Mouse (Mus musculus): Measurements from ENCODE around the gene 9130023H24Rik.

9130023H24Rik gene

DNA sequence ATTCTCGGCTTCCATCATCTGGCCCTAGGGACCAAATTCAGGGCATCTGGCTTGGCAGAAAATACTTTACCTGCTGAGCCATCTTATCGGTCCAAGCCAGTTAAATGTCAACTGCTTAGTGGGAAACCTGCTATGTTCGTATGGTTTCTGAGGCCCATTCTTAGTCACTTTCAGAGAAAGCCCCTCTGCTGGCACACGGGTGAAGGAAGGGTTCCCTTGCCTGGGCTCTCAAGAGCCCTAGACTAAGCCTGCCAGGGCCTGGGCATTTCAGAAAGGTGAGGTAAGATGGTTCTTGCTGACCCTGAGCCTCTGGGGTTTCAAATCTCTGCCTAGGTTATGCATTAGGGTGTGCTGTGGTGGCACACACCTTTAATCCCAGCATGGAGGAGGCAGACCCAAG, 7.7 kb upstream of the 9130023H24Rik start:
- no peak for DNase-seq

DNA sequence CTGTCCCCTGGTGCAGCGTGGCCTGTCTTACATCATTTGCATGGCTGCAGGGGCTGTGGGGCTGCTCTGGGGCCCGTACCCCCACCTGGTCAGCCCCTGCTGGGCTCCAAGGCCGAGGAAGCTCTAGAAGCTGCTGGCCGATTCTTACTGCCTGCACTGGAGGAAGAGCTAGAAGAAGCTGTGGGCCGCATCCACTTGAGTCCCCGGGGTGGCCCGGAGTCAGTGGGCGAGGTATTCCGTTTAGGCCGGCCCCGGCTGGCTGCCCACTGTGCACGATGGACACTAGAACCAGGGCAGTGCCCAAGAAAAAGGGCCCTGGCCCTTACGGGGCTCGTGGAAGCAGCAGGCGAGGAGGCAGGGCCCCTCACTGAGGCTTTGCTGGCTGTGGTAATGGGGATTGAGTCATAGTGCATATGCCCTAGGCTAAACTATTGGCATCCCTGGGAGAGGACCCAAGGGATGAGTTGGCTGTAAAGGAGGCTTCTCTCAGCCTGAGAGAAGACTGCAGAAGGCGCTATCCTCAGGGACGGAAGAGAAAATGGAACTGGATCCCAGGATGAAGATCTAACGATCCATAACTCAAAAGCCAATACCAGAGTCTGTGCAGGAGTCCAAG, 6.7 kb upstream of the 9130023H24Rik start:
- no peak for DNase-seq

DNA sequence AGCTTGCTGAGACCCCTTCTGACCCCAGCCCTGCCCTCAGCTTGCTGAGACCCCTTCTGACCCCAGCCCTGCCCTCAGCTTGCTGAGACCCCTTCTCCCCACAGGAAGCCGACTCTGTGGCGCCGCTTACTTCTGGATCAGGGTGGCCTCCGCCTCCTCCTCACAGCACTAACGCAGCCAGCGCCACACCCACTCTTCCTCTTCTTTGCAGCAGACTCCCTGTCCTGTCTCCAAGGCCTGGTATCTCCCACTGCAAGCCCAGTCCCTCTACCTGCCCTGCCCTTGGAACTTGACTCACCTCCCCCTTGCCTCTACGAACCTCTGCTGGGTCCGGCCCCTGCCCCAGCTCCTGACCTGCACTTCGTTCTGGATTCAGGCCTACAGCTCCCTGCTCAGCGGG, 6.1 kb upstream of the 9130023H24Rik start:
- no peak for DNase-seq

DNA sequence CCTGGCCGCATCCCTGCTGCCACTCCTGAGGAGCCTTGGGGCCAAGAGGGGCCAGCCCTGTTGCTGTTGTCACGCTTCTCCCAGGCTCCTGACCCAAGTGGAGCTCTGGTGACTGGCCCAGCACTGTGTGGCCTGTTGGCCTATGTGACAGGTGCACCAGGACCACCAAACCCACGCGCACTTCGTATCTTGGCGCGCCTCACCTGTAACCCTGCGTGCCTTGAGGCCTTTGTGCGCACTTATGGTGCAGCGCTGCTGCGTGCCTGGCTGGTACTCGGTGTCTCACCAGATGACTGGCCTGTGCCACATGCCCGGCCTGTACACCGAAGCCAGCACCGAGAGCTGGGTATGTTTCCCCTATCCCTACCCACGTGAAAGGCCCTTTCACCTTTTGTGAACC, 4.5 kb upstream of the 9130023H24Rik start:
- DNase-seq, result no peak

DNA sequence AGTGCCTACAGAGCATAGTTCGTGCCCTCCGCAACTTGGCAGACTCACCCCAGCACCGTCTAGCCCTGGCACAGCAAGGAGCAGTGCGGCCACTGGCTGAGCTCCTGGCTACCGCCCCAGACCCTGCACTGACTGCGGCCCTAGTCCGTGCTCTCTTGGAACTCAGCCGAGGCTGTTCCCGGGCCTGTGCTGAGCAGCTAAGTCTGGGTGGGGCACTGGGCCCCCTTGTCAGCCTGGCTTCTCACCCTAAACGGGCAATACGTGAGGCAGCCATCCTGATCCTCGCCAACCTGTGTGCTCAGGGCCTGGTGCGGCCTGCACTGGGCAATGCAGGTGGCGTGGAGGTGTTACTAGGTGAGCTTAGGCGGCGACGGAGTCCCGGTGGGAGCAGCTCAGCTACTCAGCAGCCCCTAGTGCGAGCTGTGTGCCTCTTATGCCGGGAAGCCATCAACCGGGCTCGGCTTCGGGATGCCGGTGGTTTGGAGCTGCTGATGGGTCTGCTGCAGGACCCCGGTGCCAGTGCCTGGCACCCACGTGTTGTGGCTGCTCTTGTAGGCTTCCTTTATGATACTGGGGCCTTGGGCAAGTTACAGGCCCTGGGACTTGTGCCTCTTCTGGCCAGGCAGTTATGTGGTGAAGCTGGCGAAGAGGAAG, 2.4 kb upstream of the 9130023H24Rik start:
- DNase-seq, result no peak

DNA sequence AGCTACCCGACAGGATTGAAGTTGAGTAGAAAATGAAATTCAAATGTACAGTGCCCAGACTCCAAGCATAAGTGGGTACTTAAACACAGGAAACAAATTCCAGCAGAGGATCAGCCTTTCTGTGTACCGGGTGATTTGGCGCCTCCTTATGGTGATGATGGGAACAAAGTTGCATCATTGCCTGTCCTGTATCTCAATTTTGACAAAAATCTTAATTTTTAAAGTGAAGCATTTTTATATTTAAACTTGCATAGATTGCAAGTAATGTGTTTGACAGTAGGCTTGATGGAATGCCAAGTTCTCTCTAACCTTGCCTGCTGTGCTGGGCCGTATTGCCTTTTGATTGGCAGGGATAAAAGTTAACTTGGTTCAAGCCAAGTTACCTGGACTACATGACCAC, 1.2 kb upstream of the 9130023H24Rik start:
- no peak for DNase-seq

DNA sequence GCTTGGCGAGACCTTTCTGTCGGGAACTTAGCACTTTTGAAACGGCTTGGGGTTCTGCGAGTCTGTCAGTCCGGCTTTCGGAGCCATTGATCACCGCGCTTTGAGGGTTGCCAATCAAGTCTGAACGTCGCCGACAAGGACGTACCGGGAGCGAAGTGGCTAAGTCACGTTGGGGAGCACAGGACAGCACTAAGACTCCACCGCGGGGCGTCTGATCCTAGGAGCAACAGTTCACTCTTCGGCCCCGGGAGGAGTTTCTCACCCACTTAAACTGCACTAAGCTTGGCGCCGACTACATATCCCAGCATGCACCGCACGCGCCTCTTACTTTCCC, 271 bp downstream of the 9130023H24Rik start:
- DNase-seq, result no peak

DNA sequence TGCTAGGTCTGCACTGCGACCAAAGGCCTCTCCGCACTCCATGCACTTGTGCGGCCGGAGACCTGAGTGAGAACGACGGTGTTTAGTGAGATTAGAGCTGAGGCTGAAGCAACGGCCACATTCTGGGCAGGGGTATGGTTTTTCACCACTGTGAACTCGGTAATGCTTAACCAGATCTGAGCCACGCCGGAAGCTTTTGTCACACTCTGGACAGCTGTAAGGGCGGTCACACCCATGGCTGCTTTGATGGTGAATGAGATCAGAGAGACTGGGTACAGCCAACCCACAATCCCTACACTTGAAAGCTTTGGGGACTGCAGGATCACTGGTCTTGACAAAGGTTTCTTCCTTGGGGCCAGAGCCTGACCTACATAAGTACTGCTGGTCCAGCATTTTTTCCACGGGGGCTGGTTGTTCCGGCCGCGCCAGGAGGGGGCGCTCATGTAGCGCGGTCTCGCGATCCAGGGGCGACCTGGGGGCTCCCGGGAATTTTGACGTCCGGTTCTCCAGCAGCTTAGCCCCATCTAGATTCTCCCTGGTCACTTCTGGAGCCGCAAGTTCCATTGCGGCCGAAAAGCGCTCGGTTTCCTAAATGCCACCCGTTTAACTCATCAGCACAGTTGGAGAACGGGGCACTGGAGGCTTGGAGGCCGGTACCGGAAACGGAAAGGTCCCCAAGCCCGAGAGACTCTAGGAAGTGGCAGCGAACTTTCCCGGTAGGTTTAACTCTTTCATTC, 807 bp downstream of the 9130023H24Rik start, which contains the start of gene Armc5:
Gene Armc5, plus strand, starts transcription at position 487 of the 737 bp plus-strand sequence.
- DNase-seq, result peak; percentile 82

DNA sequence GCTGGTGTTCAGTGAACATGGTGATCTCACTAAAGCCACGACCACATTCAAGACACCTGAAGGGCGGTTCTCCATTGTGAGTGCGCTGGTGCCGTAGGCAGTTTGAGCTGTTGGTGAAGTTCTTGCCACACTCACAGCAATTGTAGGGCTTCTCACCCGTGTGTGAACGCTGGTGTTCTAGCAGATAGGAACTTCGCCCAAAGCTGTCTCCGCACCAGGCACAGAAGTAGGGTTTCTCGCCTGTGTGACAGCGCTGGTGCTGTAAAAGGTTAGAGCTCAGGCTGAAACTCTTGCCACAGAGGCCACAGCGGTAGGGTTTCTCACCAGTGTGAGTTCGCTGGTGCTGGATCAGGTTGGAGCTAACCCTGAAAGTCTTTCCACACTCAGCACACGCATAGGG, 1.4 kb downstream of the 9130023H24Rik start:
- no peak for DNase-seq

DNA sequence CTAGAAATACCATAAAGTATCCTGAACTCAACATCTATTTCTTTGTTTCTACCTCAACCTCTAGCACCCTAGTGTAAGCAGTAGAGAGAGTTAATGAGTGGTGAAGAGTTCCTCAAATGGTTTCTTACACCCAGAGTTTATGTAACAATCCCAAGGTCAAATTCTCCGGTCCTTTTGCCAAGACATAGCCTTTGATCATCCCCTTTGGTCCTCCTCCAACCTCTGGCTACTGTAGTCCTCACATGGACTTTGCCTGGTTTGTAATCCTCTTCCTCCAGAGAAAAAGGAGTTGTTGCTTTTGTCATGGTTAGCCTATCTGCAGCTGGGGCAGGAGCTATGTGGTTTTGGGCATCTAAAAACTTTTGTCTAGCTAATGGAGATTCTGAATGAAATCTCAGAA, 2.4 kb downstream of the 9130023H24Rik start:
- no peak for DNase-seq

DNA sequence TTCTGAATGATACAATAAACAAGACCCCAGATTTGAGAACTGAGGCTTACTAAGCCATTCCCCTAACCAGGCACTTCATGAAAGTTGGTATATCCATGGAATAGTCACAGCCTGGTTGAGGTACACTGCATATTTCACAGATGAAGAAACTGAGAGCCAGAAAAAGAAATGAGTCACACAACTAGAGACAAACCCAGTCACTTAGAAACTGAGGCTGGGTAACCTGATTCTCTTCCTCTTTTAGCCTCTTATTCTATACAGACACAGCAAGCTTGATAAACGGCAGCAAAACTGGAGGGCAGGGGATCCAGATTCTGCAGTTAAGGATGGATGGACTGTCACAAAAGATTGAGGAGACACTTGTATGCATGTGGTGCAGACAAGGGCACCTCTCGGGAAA, 3.0 kb downstream of the 9130023H24Rik start:
- no peak for DNase-seq

DNA sequence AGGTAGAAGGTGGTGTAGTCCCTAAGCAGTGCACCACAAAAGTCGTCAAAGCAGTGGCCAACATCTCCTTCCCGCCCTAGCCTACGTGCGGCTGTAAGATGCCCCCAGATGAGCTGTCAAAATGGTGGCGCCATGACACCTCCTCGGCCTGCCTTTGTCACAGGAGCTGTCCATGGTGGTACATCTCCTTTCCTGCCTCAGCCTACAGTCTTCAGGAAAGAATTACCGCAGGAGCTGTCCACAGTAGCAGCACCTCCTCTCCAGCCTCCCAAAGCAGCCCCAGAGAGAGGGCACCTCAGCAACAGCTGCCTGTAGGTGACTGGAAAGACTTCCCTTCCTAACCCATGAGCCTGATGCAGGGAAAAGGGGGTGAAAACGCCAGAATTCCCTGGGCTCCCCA, 6.1 kb downstream of the 9130023H24Rik start:
- DNase-seq, result no peak

DNA sequence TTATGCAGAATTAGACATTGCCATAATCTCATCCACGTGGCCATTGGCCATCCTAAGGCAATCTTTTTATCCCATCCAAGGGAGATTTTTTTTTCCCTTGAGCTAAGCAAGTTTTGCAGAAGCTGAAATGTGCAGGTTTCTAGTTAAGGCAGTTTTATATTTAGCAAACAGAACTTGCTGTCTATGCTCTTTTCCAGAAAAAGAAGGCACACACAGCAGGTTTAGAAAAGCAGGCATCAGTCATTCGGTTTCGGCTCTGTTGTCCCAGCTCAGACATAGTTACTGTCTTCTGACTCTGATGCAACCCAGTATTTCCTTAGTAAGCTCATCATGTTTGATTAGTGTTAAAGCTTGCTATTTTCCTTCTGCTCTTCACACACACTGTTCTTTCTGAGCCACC, 16.9 kb downstream of the 9130023H24Rik start:
- no peak for DNase-seq

DNA sequence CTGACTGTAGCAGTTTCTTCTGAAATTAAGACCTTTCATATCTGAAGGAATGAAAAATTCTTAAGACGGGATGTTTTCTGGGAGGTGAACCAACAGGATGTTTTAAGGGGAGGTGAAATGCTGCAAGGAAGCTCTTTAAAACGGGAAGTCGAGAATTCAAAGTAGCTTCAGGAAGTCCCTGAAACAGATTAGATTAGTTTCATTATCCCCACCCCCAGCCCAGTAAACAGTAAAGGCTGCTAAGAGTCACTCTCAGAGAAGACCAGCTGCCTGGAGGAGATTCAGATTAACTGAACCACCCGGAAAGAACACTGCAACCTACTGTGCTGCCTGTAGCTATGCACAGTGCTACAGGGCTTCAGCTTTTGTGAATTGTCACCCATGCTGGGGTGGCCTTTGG, 17.9 kb downstream of the 9130023H24Rik start:
- DNase-seq, result no peak

DNA sequence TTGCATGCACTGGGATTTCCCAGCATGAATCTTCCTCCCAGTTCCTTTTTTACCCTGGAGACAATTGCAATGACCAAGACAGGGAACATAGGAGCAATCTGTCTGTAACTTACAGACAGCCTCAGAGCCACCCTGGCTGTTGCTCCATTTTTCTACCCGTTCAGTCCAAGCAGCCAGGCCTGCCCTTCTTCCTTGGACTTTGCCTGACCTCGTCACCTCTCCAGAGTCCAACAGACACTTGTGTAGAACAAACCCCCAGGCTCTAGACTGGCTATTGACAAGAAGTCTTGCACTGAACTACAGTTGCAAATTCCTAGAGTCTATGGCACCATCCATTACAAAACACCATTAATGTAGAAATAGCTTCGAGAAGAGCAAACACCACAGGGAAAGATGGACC, 28.0 kb downstream of the 9130023H24Rik start:
- DNase-seq, result no peak

DNA sequence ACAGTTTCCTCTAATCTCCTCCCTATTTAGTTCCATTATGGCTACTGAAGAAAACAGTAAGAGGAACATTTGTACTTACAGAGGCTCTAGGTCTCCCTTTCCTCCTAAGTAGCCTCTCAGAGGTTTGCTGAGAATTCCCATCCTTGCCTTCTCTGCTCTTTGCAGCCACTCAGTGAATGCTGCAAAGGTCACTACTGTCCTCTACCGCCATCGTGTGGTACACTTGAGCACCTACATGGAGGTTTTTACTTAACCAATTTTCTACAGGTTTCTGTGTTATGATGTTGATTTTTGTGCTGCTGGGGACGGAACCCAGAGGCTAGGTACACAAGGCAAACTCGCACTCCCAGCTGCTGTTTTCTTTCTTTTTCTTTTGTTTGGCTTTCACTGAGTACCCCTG, 29.6 kb downstream of the 9130023H24Rik start:
- DNase-seq, result peak; percentile 32

DNA sequence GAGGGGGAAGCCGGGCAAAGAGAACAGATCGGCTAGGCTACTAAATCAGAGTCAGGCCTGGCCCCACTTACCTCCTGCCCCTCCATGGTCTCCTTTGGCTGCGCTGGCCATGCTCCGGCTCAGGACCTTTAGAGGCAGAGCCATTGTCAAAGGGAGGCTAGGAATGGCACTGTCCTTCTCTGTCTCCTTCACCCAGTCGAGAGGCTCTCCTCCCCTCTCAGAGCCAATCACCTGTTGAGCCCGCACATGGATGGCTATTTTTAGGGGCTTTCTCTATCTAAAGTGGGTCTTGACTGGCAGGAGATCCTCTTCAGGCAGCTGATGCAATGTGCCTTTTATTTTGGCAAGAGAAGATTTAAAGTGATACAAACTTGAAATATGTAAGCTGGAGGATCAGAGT, 31.7 kb downstream of the 9130023H24Rik start, which contains the start of gene Cox6a2:
Gene Cox6a2, minus strand, starts transcription at position 236 of the 400 bp plus-strand sequence.
- DNase-seq, result no peak

DNA sequence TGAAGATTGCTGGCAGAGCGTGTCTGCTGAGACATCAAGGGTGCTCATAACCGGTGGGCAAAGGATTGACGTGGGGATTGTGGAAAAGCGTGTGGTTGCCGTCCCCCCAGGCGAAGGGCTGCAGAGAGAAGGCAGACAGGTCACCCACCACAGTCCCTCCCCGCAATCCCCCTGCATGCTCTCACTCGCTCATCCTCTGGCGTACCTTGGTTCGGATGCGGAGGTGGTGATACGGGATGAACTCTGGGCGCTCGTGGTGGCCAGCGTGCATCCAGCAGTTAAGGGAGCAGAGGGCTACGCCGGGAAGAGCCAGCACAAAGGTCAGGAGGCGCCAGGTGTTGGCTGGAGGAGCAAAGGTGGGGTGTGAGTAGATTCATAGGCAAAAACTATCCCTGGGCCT, 32.1 kb downstream of the 9130023H24Rik start:
- no peak for DNase-seq

DNA sequence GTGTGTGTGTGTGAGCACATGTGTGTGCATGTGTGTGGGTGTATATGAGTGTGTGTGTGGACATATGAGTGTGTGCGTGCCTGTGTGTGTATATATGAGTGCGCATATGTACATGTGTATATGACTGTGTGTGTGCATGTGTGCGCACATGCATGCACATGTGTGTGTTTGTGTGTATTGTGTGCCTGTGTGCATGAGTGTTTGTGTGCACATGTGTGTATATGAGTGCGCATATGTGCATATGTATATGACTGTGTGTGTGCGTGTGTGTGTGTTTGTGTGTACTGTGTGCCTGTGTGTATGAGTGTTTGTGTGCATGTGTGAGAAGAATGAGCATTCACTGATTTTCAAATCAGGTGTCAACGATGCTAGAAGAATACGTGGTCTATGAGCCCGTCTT, 33.7 kb downstream of the 9130023H24Rik start:
- DNase-seq, result no peak

DNA sequence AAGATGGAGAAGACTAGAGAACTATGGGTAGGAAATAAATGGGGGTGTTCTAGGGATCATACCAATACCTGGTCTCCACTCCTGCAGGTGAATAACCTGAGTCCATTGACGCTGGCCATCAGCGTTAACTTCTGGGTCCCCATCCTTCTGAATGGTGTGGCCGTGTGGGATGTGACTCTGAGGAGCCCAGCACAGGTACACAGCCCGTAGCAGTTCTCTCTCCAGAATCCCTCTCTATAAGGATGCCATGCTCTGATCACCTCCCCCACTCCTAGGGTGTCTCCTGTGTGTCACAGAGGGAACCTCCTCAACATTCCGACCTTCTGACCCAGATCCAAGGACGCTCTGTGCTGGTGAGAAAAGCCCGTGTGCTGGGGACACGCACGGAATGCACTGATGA, 34.8 kb downstream of the 9130023H24Rik start:
- DNase-seq, result no peak

DNA sequence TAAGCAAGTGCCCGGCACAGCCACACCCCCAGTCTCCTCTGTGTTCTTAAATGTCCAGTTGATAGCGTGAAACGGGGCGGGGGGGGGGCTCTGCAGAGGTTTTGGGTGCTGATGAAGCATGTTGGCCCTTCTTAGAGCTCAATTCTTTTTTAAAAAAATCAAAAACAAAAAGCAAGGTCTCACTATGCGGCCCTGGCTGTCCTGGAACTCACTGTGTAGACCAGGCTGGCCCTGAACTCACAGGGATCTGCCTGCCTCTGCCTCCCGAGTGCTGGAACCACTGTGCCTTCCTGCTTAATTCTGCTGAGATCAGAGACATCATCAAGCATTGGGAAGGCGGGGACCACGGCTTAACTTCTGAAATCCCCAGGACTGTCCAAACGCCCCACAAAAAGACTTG, 36.2 kb downstream of the 9130023H24Rik start:
- no peak for DNase-seq
